14 mouse cellular contexts compared by ENCODE assay signal in genomic region chr14:21173973-21174745, GRCm38 (mm10).
"Had no signal": no experiment of that assay in that cellular context is flagged by ENCODE, and none has a peak within 500 bp of the region (broad histone marks: within the 10 kb centered on the region; RNA-seq: fewer than 3 reads in every experiment).

No protein-coding gene starts in this region.

- H3K36me3 ChIP-seq: kidney, embryonic 15.5 days; limb, embryonic 10.5 days; limb, embryonic 13.5 days; liver, embryonic 13.5 days had no signal

- H3K9me3 ChIP-seq: kidney, embryonic 15.5 days; limb, embryonic 10.5 days; limb, embryonic 13.5 days; liver, embryonic 13.5 days had no signal

- H3K27me3 ChIP-seq: kidney, embryonic 15.5 days; limb, embryonic 13.5 days; liver, embryonic 13.5 days had no signal

- ATAC-seq: liver, postnatal 0 days; lung, postnatal 0 days had no signal

- H3K27ac ChIP-seq: kidney, embryonic 15.5 days; limb, embryonic 10.5 days; limb, embryonic 13.5 days; liver, embryonic 13.5 days had no signal

- H3K9ac ChIP-seq: kidney, embryonic 15.5 days; limb, embryonic 13.5 days; liver, embryonic 13.5 days; liver, postnatal 0 days; lung, embryonic 14.5 days had no signal

- H3K4me2 ChIP-seq: kidney, embryonic 15.5 days; limb, embryonic 13.5 days; liver, embryonic 13.5 days; lung, embryonic 14.5 days had no signal

- DNase-seq: kidney, adult 11 months; kidney, adult 8-10 months; kidney, postnatal 14 days; kidney, postnatal 4 days; liver, embryonic 13.5 days; liver, postnatal 0 days; lung, embryonic 14.5 days; midbrain, embryonic 14.5 days; thymus, adult 2 months; thymus, postnatal 25 days had no signal

- H3K4me1 ChIP-seq: kidney, embryonic 15.5 days; limb, embryonic 10.5 days; limb, embryonic 13.5 days had no signal

- H3K4me3 ChIP-seq: kidney, embryonic 15.5 days; limb, embryonic 10.5 days; limb, embryonic 13.5 days; liver, embryonic 13.5 days had no signal
